Mouse (Mus musculus) heart, postnatal 10 days (tissue): ENCODE results near the gene Syt9. TPM values are rescaled to one million over a fixed set of nuclear protein-coding genes. Genes with fewer than 3 reads are reported as not detected.
A peak's percentile ranks its signal among the peaks of the same experiment; 100 is the strongest.

ENCODE experiments used
- DNase-seq, 2 experiments: peaks; one replicate each; pipeline ENCODE4 v3.0.0; 2021
- intact Hi-C: fragments of 180-260 bp; cut with DNase I; formaldehyde crosslinking; loops from one replicate; pipeline ENCODE4 v1.15.1; 2025
- total RNA-seq, 2 experiments: library from RNA; stranded (reverse); gene quantifications; 2 replicates each; pipeline ENCODE4 v1.2.3; 2021

The Syt9 gene
- total RNA-seq, 2 experiments from 2014 or later = 0.10 to 0.15 TPM

GRCm38 (mm10) chr7:107529364-107529763 is 158.8 kb downstream of the Syt9 start:
- intact Hi-C loops = loop anchor here (5.0 kb wide), 1 partner anchor 312 kb away; no protein-coding TSS in a partner anchor
- DNase-seq = no peak

GRCm38 (mm10) chr7:107535311-107535710 is 164.8 kb downstream of the Syt9 start:
- DNase-seq = no peak
- intact Hi-C loops = no loop called here

- no peak for DNase-seq
- intact Hi-C loops = no loop called here
These were observed 166.0 kb downstream of the Syt9 start for GRCm38 (mm10) chr7:107536516-107536915.

- no peak for DNase-seq
- intact Hi-C loops = no loop called here
These were observed 169.5 kb downstream of the Syt9 start for GRCm38 (mm10) chr7:107540034-107540433.

- no peak for DNase-seq
- intact Hi-C loops = no loop called here
These were observed 174.5 kb downstream of the Syt9 start for GRCm38 (mm10) chr7:107545011-107545410.

- no peak for DNase-seq
- intact Hi-C loops = no loop called here
These were observed 177.3 kb downstream of the Syt9 start for GRCm38 (mm10) chr7:107547872-107548271.

GRCm38 (mm10) chr7:107553461-107553860 is 182.9 kb downstream of the Syt9 start:
- intact Hi-C loops = no loop called here
- DNase-seq = no peak

- no peak for DNase-seq
These were observed 185.4 kb downstream of the Syt9 start for GRCm38 (mm10) chr7:107555906-107556305.

GRCm38 (mm10) chr7:107560675-107561074 is 190.1 kb downstream of the Syt9 start:
- peak in 1 of 2 experiments; percentile 28 for DNase-seq
- intact Hi-C loops = no loop called here

More at GRCm38 (mm10) chr7:107555906-107556305, 185.4 kb downstream of the Syt9 start:
- intact Hi-C loops = no loop called here

- DNase-seq = no peak
- intact Hi-C loops = no loop called here
These were observed 191.1 kb downstream of the Syt9 start for GRCm38 (mm10) chr7:107561584-107561983.

- no peak for DNase-seq
- intact Hi-C loops = no loop called here
These were observed 193.2 kb downstream of the Syt9 start for GRCm38 (mm10) chr7:107563727-107564126.

GRCm38 (mm10) chr7:107567261-107567671 is 196.7 kb downstream of the Syt9 start, which contains the start of gene Olfml1:
Gene Olfml1 (plus strand): TSS chr7:107567446.
- intact Hi-C loops = no loop called here
- peak; percentile 57 to 63 for DNase-seq

- intact Hi-C loops = no loop called here
- no peak for DNase-seq
These were observed 197.1 kb downstream of the Syt9 start for GRCm38 (mm10) chr7:107567674-107568073.

- intact Hi-C loops = no loop called here
- peak in 1 of 2 experiments; percentile 14 for DNase-seq
These were observed 198.4 kb downstream of the Syt9 start for GRCm38 (mm10) chr7:107568971-107569370.

GRCm38 (mm10) chr7:107573856-107574255 is 203.3 kb downstream of the Syt9 start:
- no peak for DNase-seq
- intact Hi-C loops = no loop called here

GRCm38 (mm10) chr7:107574276-107574675 is 203.7 kb downstream of the Syt9 start:
- no peak for DNase-seq
- intact Hi-C loops = no loop called here

- peak; percentile 50 to 60 for DNase-seq
- intact Hi-C loops = loop anchor here (5.0 kb wide), 1 partner anchor 115 kb away; no protein-coding TSS in a partner anchor
These were observed 222.1 kb downstream of the Syt9 start for GRCm38 (mm10) chr7:107592641-107593040.

GRCm38 (mm10) chr7:107593904-107594303 is 223.4 kb downstream of the Syt9 start:
- peak; percentile 31 to 33 for DNase-seq
- intact Hi-C loops = loop anchor here (5.0 kb wide), 1 partner anchor 113 kb away; no protein-coding TSS in a partner anchor

- intact Hi-C loops = loop anchor here (5.0 kb wide), 1 partner anchor 113 kb away; no protein-coding TSS in a partner anchor
- peak; percentile 65 to 71 for DNase-seq
These were observed 223.9 kb downstream of the Syt9 start for GRCm38 (mm10) chr7:107594325-107594856.

- intact Hi-C loops = loop anchor here (5.0 kb wide), 1 partner anchor 112 kb away; no protein-coding TSS in a partner anchor
- DNase-seq = peak; percentile 93 to 94
These were observed 224.4 kb downstream of the Syt9 start, which contains the start of gene Ppfibp2 for GRCm38 (mm10) chr7:107594857-107595402. Gene Ppfibp2 (plus strand): TSS chr7:107595207.

GRCm38 (mm10) chr7:107595426-107595825 is 224.9 kb downstream of the Syt9 start:
- intact Hi-C loops = no loop called here
- no peak for DNase-seq

GRCm38 (mm10) chr7:107596753-107597152 is 226.2 kb downstream of the Syt9 start:
- DNase-seq = no peak
- intact Hi-C loops = no loop called here
